Mouse (Mus musculus): ENCODE measurements around the gene Osbpl3. TPM values are rescaled to one million over a fixed set of nuclear protein-coding genes. Genes with fewer than 3 reads are reported as not detected.

Gene Osbpl3
- total RNA-seq, 2 experiments from 2014 or later: 3.3 to 3.6 TPM

- DNase-seq: no peak
These were observed 124.5 kb downstream of the Osbpl3 start for GRCm38 (mm10) chr6:50331477-50331876.

- no peak for DNase-seq
These were observed 126.6 kb downstream of the Osbpl3 start for GRCm38 (mm10) chr6:50329380-50329779.

DNA sequence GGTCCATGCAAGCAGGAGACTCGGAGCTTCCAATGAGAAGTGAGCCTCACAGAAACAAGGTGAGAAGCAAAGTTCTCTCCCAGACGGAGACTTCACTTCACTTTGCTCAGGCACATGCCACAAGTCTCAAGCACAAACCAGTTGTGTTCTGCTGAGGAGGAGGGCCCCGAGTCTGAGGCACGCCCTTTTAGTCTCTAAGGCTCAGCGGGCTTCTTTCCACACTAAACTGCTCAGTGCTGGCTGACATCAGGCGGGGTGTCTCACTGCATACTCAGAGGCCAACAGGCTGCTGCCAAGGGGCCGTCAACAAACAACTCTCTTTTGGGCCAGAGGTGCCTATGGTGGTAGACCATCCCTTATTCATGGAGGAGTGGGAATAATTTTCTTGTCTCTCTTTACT, 127.1 kb downstream of the Osbpl3 start:
- DNase-seq: peak; percentile 16

DNA sequence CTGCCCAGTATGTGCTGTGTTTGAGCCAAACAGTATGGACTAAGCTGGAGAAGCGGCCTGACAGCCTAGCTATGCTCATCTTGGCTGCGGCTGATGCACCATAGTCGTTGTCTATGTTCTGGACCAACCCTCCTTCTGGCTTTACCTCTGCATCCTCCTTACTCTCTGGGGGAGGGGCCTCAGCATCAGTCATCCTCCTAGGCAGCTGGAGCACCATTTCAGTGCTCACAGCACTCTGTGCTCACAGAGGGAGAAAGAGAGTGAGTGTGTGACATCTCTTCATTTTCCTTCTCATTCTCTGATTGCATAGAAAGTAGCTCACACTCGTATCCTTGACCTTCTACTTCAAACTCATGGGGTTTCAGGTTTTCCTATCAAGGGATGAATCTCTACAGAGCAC, 129.8 kb downstream of the Osbpl3 start:
- DNase-seq: no peak

DNA sequence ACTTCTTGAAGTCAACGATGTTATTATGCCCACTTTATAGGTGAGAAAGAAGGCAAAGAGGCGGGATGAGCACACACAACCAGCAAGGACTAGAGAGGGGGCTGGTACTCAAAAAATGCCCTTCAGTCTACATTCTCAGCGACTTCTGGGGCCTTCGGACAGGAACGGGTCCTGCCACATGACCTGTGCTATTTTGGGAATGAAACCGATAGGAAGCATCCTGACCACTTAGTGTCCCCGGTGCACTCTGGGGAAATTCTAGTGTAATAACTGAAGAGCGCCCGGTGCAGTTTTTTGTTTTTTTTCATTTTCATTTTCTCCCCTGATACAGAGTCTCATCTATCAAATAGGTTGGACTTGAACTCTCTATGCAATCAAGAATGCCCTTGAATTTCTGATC, 130.5 kb downstream of the Osbpl3 start:
- DNase-seq: no peak

DNA sequence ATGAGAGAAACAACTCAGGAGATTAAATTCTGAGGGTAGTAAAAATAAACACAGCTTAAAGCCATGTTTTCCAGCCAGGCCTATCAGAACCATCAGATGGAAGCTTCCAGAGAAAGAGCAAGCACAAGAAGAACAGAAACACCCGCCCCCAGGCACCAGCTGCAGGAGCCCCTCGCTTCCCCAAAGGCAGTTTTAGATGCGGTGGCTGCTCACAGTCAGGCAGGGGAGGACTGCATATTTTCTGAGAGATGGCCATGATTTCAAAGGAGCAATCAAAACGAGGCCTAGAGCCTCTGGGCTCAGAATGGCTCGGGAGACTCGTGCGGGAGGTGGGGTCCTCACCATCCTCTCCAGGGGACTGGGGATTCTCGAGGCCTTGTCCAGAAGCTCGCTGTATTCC, 133.4 kb downstream of the Osbpl3 start:
- no peak for DNase-seq

GRCm38 (mm10) chr6:50321739-50322138, 134.3 kb downstream of the Osbpl3 start:
- DNase-seq: no peak

GRCm38 (mm10) chr6:50318590-50319172, 137.3 kb downstream of the Osbpl3 start:
- no peak for DNase-seq

- no peak for DNase-seq
These were observed 137.9 kb downstream of the Osbpl3 start for GRCm38 (mm10) chr6:50318150-50318549.

DNA sequence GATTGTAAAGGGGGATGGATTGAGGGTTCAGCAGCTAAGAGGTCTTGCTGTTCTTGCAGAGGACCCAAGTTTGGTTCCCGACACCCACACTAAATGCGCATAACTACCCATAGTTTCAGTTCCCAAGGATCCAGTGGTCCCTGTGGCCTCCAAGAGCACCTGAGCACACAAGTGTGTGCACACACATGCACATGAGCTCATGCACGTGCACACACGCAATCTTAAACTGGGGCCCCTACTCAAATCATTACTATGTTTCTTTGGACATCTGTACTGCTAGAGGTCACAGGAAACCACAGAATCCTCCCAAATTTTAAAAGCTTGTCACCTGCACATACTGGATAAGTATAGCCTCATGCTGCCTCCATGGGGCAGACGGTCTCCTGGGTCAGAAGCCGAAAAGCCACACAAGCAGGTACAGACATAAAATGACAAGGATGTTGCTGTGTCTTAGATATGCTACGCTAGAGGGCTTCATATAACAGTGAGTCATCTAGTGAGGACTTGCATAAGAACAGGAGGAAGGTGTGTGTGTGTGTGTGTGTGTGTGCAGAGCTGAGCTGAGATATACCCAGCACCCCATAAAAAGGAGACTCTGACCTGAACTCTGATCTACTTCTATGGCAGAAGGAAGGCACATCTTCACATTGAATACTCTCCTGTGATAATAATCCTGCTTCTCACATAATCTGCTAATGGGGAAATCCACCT, 139.1 kb downstream of the Osbpl3 start:
- DNase-seq: no peak

- DNase-seq: no peak
These were observed 141.5 kb downstream of the Osbpl3 start for GRCm38 (mm10) chr6:50314406-50315071.

- DNase-seq: peak; percentile 62
These were observed 143.4 kb downstream of the Osbpl3 start for GRCm38 (mm10) chr6:50312647-50313046.

DNA sequence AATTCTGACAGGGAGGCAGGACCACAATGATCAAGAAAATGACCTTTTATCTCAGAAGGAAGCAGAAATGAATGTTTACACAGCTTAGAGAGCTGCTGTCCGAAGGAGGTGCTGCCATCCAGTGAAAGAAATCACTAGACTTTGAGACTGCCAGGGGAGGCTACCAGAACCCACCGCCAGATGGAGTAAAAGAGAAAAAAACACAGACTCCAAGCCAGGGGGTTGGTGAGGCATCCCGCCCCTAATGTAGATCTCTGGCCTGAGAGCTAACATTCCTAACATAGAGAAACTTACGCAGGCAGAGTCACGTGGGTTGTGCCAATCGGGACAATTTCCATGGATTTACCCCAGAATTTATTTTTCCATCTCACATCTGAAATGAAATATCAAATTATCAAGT, 147.0 kb downstream of the Osbpl3 start:
- peak; percentile 9 for DNase-seq

- DNase-seq: no peak
These were observed 149.4 kb downstream of the Osbpl3 start for GRCm38 (mm10) chr6:50306625-50307024.

GRCm38 (mm10) chr6:50304949-50305491, 151.0 kb downstream of the Osbpl3 start:
- peak; percentile 60 for DNase-seq

DNA sequence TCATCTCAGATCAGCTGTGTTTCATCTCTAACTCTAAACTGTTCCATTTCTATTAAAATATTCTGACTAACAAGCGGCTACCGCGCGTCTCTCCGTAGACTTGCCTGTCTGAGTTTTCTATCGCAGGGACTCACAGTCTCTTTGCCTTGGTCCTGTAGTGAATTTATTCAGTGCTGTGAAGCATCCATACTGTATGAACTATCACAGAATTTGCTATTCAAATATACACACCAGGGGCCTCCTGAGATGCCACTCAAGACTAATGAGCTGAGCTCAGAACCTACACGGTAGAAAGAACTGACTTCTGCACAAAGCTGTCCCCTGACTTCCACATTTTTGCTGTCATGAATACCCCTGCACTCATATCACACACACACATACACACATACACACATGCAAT, 154.9 kb downstream of the Osbpl3 start:
- DNase-seq: no peak

DNA sequence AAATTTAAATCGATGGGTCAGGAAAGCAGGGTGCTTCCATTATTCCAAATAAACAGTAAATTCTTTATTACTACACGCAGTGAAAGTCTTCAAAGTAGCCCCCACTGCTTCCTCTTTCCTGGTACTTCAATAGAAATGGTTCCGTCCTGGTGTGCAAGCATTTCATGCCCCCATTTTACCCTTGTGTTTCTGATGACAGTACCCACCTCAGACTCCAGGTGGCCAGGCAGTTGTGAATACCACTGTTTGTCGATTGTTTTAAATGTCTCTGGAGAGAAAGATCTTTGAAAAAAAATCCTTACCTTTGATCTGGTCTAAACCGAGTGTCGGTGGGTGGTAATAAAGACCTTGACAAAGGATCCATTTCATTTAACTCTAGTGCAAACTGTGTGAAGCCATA, 155.4 kb downstream of the Osbpl3 start:
- no peak for DNase-seq

DNA sequence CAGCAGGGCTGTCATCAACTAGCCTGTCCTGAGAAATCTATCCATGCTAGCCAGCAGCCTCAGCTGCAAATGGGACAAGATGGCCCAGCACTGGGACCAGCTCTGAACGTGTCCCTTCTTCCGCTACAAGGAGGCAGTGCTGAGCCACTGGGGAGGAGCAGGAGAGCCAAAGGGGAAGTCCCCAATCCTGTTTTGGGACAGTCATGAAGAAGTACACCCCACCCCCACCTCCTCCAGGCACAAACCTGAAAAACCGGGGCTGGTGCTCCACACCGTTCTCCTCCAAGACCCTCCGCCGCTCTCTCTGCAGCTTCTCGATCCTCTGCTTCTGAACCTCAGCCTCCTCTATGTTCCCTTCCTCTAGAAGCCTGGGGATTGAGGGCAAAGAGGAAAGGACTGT, 156.9 kb downstream of the Osbpl3 start:
- no peak for DNase-seq

DNA sequence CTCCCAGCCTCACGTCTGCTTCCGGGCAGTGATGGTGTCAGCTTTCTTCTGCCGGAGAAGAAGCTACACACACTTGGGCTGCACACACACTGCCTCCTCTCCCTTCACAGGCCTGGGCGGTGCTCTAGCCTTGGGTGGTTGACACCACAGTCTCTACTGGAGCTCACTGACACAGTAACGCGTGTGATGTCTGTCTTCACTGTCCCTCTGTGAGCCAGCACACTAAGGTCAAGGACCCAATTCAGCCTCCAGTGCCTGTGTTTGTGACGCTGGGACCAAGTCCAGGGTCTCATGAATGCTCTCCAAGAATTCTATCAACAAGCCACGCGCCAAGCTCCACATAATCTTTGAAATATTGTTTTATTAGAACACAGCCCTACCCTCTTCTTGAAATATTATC, 158.3 kb downstream of the Osbpl3 start:
- DNase-seq: no peak

GRCm38 (mm10) chr6:50295136-50295535, 160.9 kb downstream of the Osbpl3 start:
- no peak for DNase-seq

DNA sequence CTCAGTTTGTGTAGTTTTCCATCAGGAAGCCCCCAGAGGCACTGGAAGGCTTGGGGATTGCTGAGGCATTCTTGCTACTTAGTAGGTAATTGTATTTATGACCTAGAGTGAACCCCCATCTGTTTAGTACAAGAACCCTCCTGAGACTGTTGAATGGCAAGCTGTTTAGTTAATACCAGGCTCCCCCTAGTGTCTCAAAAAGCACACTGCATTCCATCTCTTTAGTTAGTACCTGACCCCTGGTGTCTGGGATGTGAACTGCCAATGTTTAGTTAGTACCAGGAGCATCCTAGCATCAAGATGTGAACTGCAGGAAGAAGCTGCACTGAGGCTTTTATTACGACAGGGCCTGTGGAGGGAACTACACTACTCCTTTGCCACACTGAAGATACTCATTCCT, 161.9 kb downstream of the Osbpl3 start:
- peak; percentile 42 for DNase-seq

DNA sequence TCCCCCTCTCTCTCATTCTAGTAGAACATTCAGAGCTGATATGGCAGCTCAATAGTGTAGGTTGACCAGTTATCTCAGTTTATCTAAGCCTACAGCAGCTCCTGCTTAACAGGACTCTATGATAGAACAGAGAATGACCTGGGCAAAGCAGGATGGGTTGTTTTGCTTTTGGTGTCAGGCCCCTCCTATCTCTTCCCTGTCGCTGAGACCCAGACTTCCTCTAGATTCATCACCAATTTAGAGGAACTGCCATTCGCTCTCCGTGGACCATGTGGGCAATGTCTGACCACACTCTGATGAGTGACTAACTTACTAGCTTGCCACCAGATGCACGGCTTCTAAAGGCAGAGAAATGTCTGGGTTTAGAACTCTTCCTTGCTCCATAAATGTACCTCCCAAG, 164.4 kb downstream of the Osbpl3 start:
- DNase-seq: no peak

- DNase-seq: no peak
These were observed 169.1 kb downstream of the Osbpl3 start for GRCm38 (mm10) chr6:50286881-50287280.

Measured in gastrocnemius, postnatal 25 days (tissue).